Mouse (Mus musculus): ENCODE data around the gene Slc2a9.

Slc2a9 gene

GRCm38 (mm10) chr5:38469891-38470578, 32.9 kb downstream of the Slc2a9 start:
- peak; percentile 72 for DNase-seq (ENCODE audit: low spot score)

- no peak for DNase-seq (ENCODE audit: low spot score)
Measured at GRCm38 (mm10) chr5:38466569-38467110, 36.3 kb downstream of the Slc2a9 start.

- DNase-seq (ENCODE audit: low spot score) = no peak
Measured at GRCm38 (mm10) chr5:38461261-38461660, 41.7 kb downstream of the Slc2a9 start.

- DNase-seq (ENCODE audit: low spot score) = no peak
Measured at GRCm38 (mm10) chr5:38450936-38451335, 52.0 kb downstream of the Slc2a9 start.

GRCm38 (mm10) chr5:38449607-38450006, 53.3 kb downstream of the Slc2a9 start:
- no peak for DNase-seq (ENCODE audit: low spot score)

GRCm38 (mm10) chr5:38448121-38448520, 54.8 kb downstream of the Slc2a9 start:
- DNase-seq (ENCODE audit: low spot score) = no peak

GRCm38 (mm10) chr5:38446316-38446975, 56.5 kb downstream of the Slc2a9 start:
- DNase-seq (ENCODE audit: low spot score) = no peak

GRCm38 (mm10) chr5:38441088-38441839, 61.7 kb downstream of the Slc2a9 start:
- DNase-seq (ENCODE audit: low spot score) = no peak

GRCm38 (mm10) chr5:38440252-38441005, 62.5 kb downstream of the Slc2a9 start:
- no peak for DNase-seq (ENCODE audit: low spot score)

- DNase-seq (ENCODE audit: low spot score) = no peak
Measured at GRCm38 (mm10) chr5:38436681-38437080, 66.3 kb downstream of the Slc2a9 start.

GRCm38 (mm10) chr5:38434875-38435274, 68.1 kb downstream of the Slc2a9 start:
- DNase-seq (ENCODE audit: low spot score) = no peak

- no peak for DNase-seq (ENCODE audit: low spot score)
Measured at GRCm38 (mm10) chr5:38431201-38431600, 71.7 kb downstream of the Slc2a9 start.

GRCm38 (mm10) chr5:38429106-38429505, 73.8 kb downstream of the Slc2a9 start:
- DNase-seq (ENCODE audit: low spot score) = no peak

GRCm38 (mm10) chr5:38427757-38428156, 75.2 kb downstream of the Slc2a9 start:
- no peak for DNase-seq (ENCODE audit: low spot score)

- no peak for DNase-seq (ENCODE audit: low spot score)
Measured at GRCm38 (mm10) chr5:38425569-38425968, 77.4 kb downstream of the Slc2a9 start.

- no peak for DNase-seq (ENCODE audit: low spot score)
Measured at GRCm38 (mm10) chr5:38422426-38422825, 80.5 kb downstream of the Slc2a9 start.

GRCm38 (mm10) chr5:38418799-38419198, 84.1 kb downstream of the Slc2a9 start:
- DNase-seq (ENCODE audit: low spot score) = no peak

GRCm38 (mm10) chr5:38403612-38404011, 99.3 kb downstream of the Slc2a9 start:
- DNase-seq (ENCODE audit: low spot score) = no peak

- DNase-seq (ENCODE audit: low spot score) = no peak
Measured at GRCm38 (mm10) chr5:38402288-38402687, 100.7 kb downstream of the Slc2a9 start.

GRCm38 (mm10) chr5:38388857-38389256, 114.1 kb downstream of the Slc2a9 start:
- no peak for DNase-seq (ENCODE audit: low spot score)

- DNase-seq (ENCODE audit: low spot score) = no peak
Measured at GRCm38 (mm10) chr5:38388420-38388823, 114.5 kb downstream of the Slc2a9 start.

GRCm38 (mm10) chr5:38379970-38380369, 123.0 kb downstream of the Slc2a9 start:
- DNase-seq (ENCODE audit: low spot score) = no peak

All from ovary, postnatal 14 days (tissue).